Mouse (Mus musculus) forebrain, postnatal 0 days (tissue): Measurements from ENCODE around the gene Vav1. TPM values are rescaled to one million over a fixed set of nuclear protein-coding genes. Genes with fewer than 3 reads are reported as not detected.

Experiments
- ATAC-seq: fragments of 200-750 bp; cut with Nextera tagmentation; 2 replicates; pipeline ENCODE4 v1.8.0; 2017; ENCODE audit warnings: mild to moderate bottlenecking, moderate library complexity
- DNase-seq: peaks from one replicate; pipeline ENCODE4 v3.0.0-alpha.2; 2015
- H3K27ac ChIP-seq: fragments of 300-500 bp; sonication (generic); 2 replicates; pipeline ENCODE4 v1.5.1; 2014; ENCODE audit warnings: low read depth, mild to moderate bottlenecking, antibody characterized with exemption, low read length, moderate library complexity, mixed read lengths
- H3K27me3 ChIP-seq: fragments of 300-500 bp; sonication (generic); 2 replicates; pipeline ENCODE4 v1.6.1; 2014; ENCODE audit warnings: mild to moderate bottlenecking, low read length, mixed read lengths; ENCODE audit not compliant: insufficient read depth
- H3K36me3 ChIP-seq: fragments of 300-500 bp; sonication (generic); 2 replicates; pipeline ENCODE4 v1.6.1; 2014; ENCODE audit warnings: mild to moderate bottlenecking, moderate library complexity; ENCODE audit not compliant: insufficient read depth
- H3K4me1 ChIP-seq: fragments of 300-500 bp; sonication (generic); 2 replicates; pipeline ENCODE4 v1.6.1; 2014; ENCODE audit warnings: antibody characterized with exemption; ENCODE audit not compliant: insufficient read depth
- H3K4me2 ChIP-seq: fragments of 300-500 bp; sonication (generic); 2 replicates; pipeline ENCODE4 v1.6.1; 2014; ENCODE audit warnings: low read depth, mild to moderate bottlenecking, moderate library complexity
- H3K4me3 ChIP-seq: fragments of 300-500 bp; sonication (generic); 2 replicates; pipeline ENCODE4 v1.5.1; 2014; ENCODE audit warnings: low read depth, low read length, mixed read lengths
- H3K9ac ChIP-seq: fragments of 300-500 bp; sonication (generic); 2 replicates; pipeline ENCODE4 v1.6.1; 2014; ENCODE audit warnings: mild to moderate bottlenecking
- H3K9me3 ChIP-seq: fragments of 300-500 bp; sonication (generic); 2 replicates; pipeline ENCODE4 v1.6.1; 2016; ENCODE audit warnings: low read length
- CTCF ChIP-seq: sonication (generic); IDR thresholded peaks from 2 replicates; pipeline ENCODE4 v1.5.1; 2016; ENCODE audit warnings: antibody characterized with exemption, control low read depth, low read depth
- WGBS: fragments of 180-500 bp; shearing (Covaris S2); extraction: QIAGEN DNeasy Blood & Tissue Kit; methylation state at CpG from one replicate; pipeline ENCODE4 v1.1.7; 2014; 5-methylcytosine and 5-hydroxymethylcytosine counted together
- polyA plus RNA-seq: library from polyadenylated mRNA; unstranded; fragments of >200 nt; fragmentation: Nextera tagmentation; extraction: Ambion mirVana; gene quantifications from 2 replicates; pipeline ENCODE4 v1.2.1, GENCODE M21; 2015
- total RNA-seq: library from RNA; depleted of rRNA; stranded (reverse); fragments of >200 nt; gene quantifications from 2 replicates; pipeline ENCODE4 v1.2.3, GENCODE M21; 2014

The Vav1 gene
- total and polyA plus RNA-seq, 2 experiments from 2014 or later, result 1.8 to 2.5 TPM

GRCm38 (mm10) chr17:57234254-57234928, 44.5 kb upstream of the Vav1 start:
- WGBS, result 87% methylated on average over 12 of the region's 12 CpGs
- no peak overlapping the region for H3K4me3 ChIP-seq

DNA sequence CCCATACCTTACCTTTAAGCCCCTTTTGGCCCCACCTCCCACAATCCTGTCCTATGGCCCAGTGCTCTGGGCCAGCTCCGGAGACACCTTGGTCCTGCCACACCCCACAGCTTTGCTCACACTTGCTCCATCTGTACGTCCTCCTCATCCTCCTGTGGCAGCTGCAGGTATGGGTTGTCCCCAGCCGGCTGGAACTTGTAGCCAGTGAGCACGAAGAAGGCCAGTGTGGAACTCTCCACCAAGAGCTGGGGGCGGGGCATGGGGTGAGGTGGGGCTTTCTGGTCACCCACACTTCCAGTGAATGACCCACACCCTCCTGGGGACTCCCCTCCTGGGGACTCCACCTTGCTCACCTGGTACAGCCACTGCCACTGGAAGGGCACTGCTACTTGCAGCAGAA, 43.1 kb upstream of the Vav1 start:
- ATAC-seq (no peak), DNase-seq (no peak)
- Histone ChIP-seq H3K4me3 (no peak overlapping the region), H3K4me2 (no peak overlapping the region), H3K27ac (no peak overlapping the region), H3K4me1 (no peaks in the 10 kb centered on the region), H3K9me3 (no peaks in the 10 kb centered on the region), H3K9ac (no peak overlapping the region), H3K36me3 (peaks cover 14% of the 10 kb centered on the region), H3K27me3 (no peaks in the 10 kb centered on the region)
- WGBS, result 88% methylated on average over 5 of the region's 5 CpGs
- TF ChIP-seq CTCF, result no peak

More at GRCm38 (mm10) chr17:57234254-57234928, 44.5 kb upstream of the Vav1 start:
- Histone ChIP-seq H3K4me1 (no peaks in the 10 kb centered on the region), H3K4me2 (no peak overlapping the region), H3K9ac (no peak overlapping the region), H3K36me3 (peaks cover 14% of the 10 kb centered on the region), H3K27ac (no peak overlapping the region), H3K9me3 (no peaks in the 10 kb centered on the region), H3K27me3 (no peaks in the 10 kb centered on the region)
- ATAC-seq (no peak), DNase-seq (no peak)
- TF ChIP-seq CTCF, result peak; percentile 10; the same call in 1 of the 2 replicates

DNA sequence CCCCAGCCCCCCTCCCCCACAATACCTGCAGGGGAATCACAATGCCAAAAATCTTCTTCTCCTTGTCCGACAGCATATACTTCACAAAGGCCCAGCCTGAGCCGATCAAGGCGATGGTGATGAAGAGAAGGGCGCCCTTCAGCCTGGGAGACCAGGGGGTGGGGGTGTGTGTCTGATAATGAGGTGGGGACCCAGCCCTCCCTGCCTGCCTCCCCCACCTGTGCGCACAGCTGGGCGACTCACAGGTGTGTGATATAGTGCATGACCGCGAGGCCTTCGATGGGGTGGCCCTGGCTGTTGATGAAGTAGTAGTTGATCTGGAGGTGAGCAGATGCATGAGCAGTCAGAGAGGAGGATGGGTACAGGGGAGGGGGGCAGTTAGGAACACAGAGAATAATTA, 41.7 kb upstream of the Vav1 start:
- ATAC-seq (no peak), DNase-seq (no peak)
- peaks cover 21% of the 10 kb centered on the region for H3K36me3 ChIP-seq
- H3K27ac ChIP-seq, result no peak overlapping the region
- TF ChIP-seq CTCF, result no peak
- H3K4me1 ChIP-seq, result no peaks in the 10 kb centered on the region
- no peak overlapping the region for H3K9ac ChIP-seq
- H3K4me2 ChIP-seq, result no peak overlapping the region
- WGBS, result 93% methylated on average over 9 of the region's 9 CpGs
- no peak overlapping the region for H3K4me3 ChIP-seq
- no peaks in the 10 kb centered on the region for H3K9me3 ChIP-seq
- H3K27me3 ChIP-seq, result no peaks in the 10 kb centered on the region

GRCm38 (mm10) chr17:57243650-57244370, 35.1 kb upstream of the Vav1 start:
- no peak for DNase-seq
- peaks cover 15% of the 10 kb centered on the region for H3K36me3 ChIP-seq
- H3K9me3 ChIP-seq, result no peaks in the 10 kb centered on the region
- TF ChIP-seq CTCF, result no peak
- 78% methylated on average over 10 of the region's 10 CpGs for WGBS
- H3K4me3 ChIP-seq, result no peak overlapping the region
- H3K4me2 ChIP-seq, result no peak overlapping the region
- H3K27me3 ChIP-seq, result no peaks in the 10 kb centered on the region
- H3K4me1 ChIP-seq, result peaks cover 3% of the 10 kb centered on the region; the same call in 1 of the 2 replicates
- H3K27ac ChIP-seq, result no peak overlapping the region
- H3K9ac ChIP-seq, result no peak overlapping the region
- ATAC-seq, result no peak

GRCm38 (mm10) chr17:57245311-57245929, 33.5 kb upstream of the Vav1 start:
- no peak for TF ChIP-seq CTCF
- no peaks in the 10 kb centered on the region for H3K9me3 ChIP-seq
- H3K36me3 ChIP-seq, result peaks cover 15% of the 10 kb centered on the region
- no peak overlapping the region for H3K4me3 ChIP-seq
- peaks cover 9% of the 10 kb centered on the region; the same call in 1 of the 2 replicates for H3K4me1 ChIP-seq
- H3K27ac ChIP-seq, result no peak overlapping the region
- DNase-seq, result no peak
- 90% methylated on average over 10 of the region's 10 CpGs for WGBS
- H3K4me2 ChIP-seq, result no peak overlapping the region
- peaks cover 3% of the 10 kb centered on the region; the same call in 1 of the 2 replicates for H3K27me3 ChIP-seq
- H3K9ac ChIP-seq, result no peak overlapping the region
- ATAC-seq, result no peak

GRCm38 (mm10) chr17:57246663-57247392, 32.1 kb upstream of the Vav1 start:
- Histone ChIP-seq H3K9me3 (no peaks in the 10 kb centered on the region), H3K27me3 (peaks cover 3% of the 10 kb centered on the region; the same call in 1 of the 2 replicates), H3K36me3 (peaks cover 12% of the 10 kb centered on the region), H3K4me1 (peaks cover 9% of the 10 kb centered on the region; the same call in 1 of the 2 replicates), H3K27ac (peak overlapping the region; percentile 97), H3K4me2 (peak overlapping the region; percentile 58), H3K9ac (peak overlapping the region; percentile 78), H3K4me3 (peak overlapping the region; percentile 58)
- DNase-seq (peak; percentile 1), ATAC-seq (no peak)
- TF ChIP-seq CTCF, result peak; percentile 34
- 5% methylated on average over 18 of the region's 18 CpGs for WGBS
